Mouse (Mus musculus) hindbrain, embryonic 12.5 days (tissue): Measurements from ENCODE around the gene Agk. TPM values are rescaled to one million over a fixed set of nuclear protein-coding genes. Genes with fewer than 3 reads are reported as not detected.

Experiments
- ATAC-seq: fragments of 200-750 bp; cut with Nextera tagmentation; 2 replicates; pipeline ENCODE4 v1.8.0; 2017; ENCODE audit warnings: moderate TSS enrichment; ENCODE audit not compliant: low FRiP score
- H3K27ac ChIP-seq: fragments of 300-500 bp; sonication (generic); 2 replicates; pipeline ENCODE4 v1.5.1; 2016; ENCODE audit warnings: mild to moderate bottlenecking
- H3K27me3 ChIP-seq: fragments of 300-500 bp; sonication (generic); 2 replicates; pipeline ENCODE4 v1.6.1; 2016; ENCODE audit warnings: mild to moderate bottlenecking
- H3K36me3 ChIP-seq: fragments of 300-500 bp; sonication (generic); 2 replicates; pipeline ENCODE4 v1.6.1; 2016; ENCODE audit warnings: mild to moderate bottlenecking
- H3K4me1 ChIP-seq: fragments of 300-500 bp; sonication (generic); 2 replicates; pipeline ENCODE4 v1.6.1; 2016
- H3K4me2 ChIP-seq: fragments of 300-500 bp; sonication (generic); replicated peaks from 2 replicates; pipeline ENCODE4 v1.6.1; 2016; ENCODE audit warnings: mild to moderate bottlenecking
- H3K4me3 ChIP-seq: fragments of 300-500 bp; sonication (generic); 2 replicates; pipeline ENCODE4 v1.5.1; 2016; ENCODE audit warnings: mild to moderate bottlenecking
- H3K9ac ChIP-seq: fragments of 300-500 bp; sonication (generic); 2 replicates; pipeline ENCODE4 v1.6.1; 2016; ENCODE audit warnings: mild to moderate bottlenecking, moderate library complexity
- H3K9me3 ChIP-seq: fragments of 300-500 bp; sonication (generic); replicated peaks from 2 replicates; pipeline ENCODE4 v1.6.1; 2016; ENCODE audit warnings: mild to moderate bottlenecking
- WGBS: fragments of 180-500 bp; shearing (Covaris S2); methylation state at CpG from one replicate; pipeline ENCODE4 v1.1.7; 2016; 5-methylcytosine and 5-hydroxymethylcytosine counted together
- polyA plus RNA-seq: library from polyadenylated mRNA; unstranded; fragments of >200 nt; fragmentation: Nextera tagmentation; extraction: Ambion mirVana; gene quantifications from 2 replicates; pipeline ENCODE4 v1.2.1, GENCODE M21; 2016

Gene Agk
- 36.2 and 36.4 TPM in 2 replicates for polyA plus RNA-seq

DNA sequence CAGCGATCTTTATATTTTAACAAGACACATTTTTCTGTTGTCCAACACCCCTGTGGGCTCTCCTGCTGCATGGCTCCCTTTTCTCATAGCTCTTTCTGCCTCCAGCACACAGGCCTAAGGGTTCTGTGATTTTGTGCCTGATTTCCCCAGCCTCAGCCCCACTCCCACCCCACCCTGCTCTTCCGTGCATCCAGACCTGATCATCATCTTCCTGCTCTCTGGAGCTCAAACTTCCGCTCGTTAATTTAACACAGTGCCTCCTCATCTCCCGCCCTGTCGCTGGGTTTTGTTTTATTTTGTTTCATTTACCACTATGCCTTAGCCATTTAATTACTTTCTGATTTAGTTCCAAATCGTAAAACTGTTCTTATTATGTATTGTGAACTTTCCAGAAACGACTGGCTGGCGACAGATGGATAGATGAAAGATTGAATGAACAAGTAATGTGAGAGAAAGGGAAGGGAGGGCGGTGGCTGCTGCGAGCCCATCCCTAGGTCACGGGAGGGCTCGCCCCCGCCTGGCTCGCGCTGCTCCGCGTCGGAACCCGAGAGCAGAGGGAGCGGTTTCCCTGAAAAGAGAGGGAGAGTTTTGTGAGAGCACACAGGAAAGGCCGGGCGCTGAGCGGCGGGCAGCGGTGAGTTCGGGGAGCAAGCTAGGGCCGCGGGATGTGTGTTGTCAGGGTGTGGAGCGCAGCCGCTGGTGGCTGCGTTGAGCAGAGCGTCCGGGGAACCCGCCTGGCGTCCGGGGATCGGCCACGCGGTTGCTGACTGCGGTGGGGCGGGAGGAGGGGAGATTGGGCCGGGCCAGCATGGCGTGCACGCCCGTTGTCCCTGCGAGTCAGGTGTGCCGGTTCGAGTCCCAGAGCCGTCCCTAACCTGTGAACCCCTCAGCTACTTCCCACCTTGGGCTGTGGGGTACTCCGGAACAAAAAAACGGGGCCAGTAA is at the start of gene Agk:
TSS of gene Agk (plus strand) at position 276 of the 945 bp plus-strand sequence.
- Histone ChIP-seq H3K27me3 (no peaks in the 10 kb centered on the region), H3K4me3 (peak within 1 kb of the TSS; percentile 69), H3K4me2 (peak within 1 kb of the TSS; percentile 59), H3K27ac (peak within 1 kb of the TSS; percentile 84), H3K9me3 (no peaks in the 10 kb centered on the region), H3K9ac (peak within 1 kb of the TSS; percentile 84), H3K4me1 (0 out of 2 replicates have a peak, but pooled peaks cover 4% of the 10 kb centered on the region), H3K36me3 (peaks cover 6% of the 10 kb centered on the region)
- peak; percentile 93 for ATAC-seq
- WGBS: 2% methylated on average over 52 of the region's 52 CpGs

DNA sequence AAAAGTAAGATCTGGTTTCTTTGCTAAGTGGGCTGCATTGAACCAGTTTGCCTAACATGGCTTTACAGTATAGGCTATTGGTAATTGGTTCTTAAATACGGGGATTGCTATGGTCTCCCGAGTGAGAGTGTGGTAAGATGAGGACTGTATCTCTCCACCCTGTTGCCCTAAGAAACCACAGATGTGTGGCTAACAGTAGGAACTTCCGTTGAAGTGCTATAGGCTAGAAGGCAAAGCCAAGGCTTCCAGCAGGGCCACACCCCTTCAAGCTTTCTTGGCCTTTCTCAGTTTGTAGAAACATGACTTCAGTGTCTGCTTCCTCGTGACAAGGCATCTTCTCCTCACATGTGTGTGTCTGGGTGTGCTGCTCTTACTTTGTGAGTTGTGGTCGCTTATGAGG is 24.3 kb upstream of the Agk start:
- Histone ChIP-seq H3K4me2 (no peak overlapping the region), H3K4me3 (no peak overlapping the region), H3K27ac (no peak overlapping the region), H3K27me3 (no peaks in the 10 kb centered on the region), H3K9ac (no peak overlapping the region), H3K36me3 (no peaks in the 10 kb centered on the region), H3K4me1 (no peaks in the 10 kb centered on the region), H3K9me3 (no peaks in the 10 kb centered on the region)
- ATAC-seq: no peak
- WGBS: 84% methylated on average over 5 of the region's 5 CpGs

DNA sequence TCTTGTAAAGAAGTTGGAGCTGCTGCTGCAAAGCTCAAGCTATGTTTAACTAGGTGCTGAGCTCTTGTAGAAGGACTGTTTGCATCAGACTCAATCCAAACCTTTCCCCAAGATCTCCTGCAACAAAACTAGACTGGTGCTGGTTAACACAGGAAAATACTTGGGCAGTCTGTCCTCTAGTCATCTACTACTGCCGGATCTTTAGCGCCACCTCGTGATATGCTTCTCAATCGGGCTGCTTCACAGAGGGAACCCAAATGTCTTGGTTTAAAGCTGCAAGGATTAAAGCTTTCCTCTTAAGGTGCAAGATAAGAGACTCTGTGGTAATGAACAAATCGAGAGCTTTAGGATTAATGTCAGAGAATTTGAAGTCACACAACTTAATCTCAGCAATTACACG is 21.6 kb upstream of the Agk start:
- H3K27ac ChIP-seq: no peak overlapping the region
- 17% methylated on average over 6 of the region's 6 CpGs for WGBS
- H3K4me3 ChIP-seq: no peak overlapping the region
- no peak overlapping the region for H3K4me2 ChIP-seq
- H3K9ac ChIP-seq: no peak overlapping the region
- no peak for ATAC-seq
- H3K27me3 ChIP-seq: 0 out of 2 replicates have a peak, but pooled peaks cover 2% of the 10 kb centered on the region
- H3K36me3 ChIP-seq: no peaks in the 10 kb centered on the region
- H3K9me3 ChIP-seq: no peaks in the 10 kb centered on the region
- no peaks in the 10 kb centered on the region for H3K4me1 ChIP-seq

DNA sequence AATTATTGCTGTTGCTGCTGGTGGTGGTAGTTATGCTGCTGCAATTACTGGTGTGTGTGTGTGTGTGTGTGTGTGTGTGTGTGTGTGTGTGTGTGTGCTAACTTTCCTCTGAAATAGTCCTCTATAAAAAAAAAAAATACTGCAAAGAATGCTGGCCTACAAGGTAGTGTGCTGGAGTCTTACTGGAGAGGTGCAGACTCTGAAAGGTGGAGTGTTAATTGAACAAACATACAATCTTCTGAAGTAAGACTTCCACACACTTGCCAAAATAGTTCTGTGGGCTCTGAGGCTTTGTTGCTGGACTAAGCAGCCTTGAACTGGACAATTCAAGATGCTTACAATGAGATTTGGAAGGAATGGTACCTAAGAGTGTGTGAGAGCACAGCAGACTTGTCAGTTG is 20.0 kb upstream of the Agk start:
- no peaks in the 10 kb centered on the region for H3K4me1 ChIP-seq
- no peaks in the 10 kb centered on the region for H3K9me3 ChIP-seq
- ATAC-seq: no peak
- H3K27me3 ChIP-seq: 0 out of 2 replicates have a peak, but pooled peaks cover 2% of the 10 kb centered on the region
- H3K27ac ChIP-seq: no peak overlapping the region
- no peaks in the 10 kb centered on the region for H3K36me3 ChIP-seq
- H3K4me2 ChIP-seq: no peak overlapping the region
- H3K9ac ChIP-seq: no peak overlapping the region
- H3K4me3 ChIP-seq: no peak overlapping the region

DNA sequence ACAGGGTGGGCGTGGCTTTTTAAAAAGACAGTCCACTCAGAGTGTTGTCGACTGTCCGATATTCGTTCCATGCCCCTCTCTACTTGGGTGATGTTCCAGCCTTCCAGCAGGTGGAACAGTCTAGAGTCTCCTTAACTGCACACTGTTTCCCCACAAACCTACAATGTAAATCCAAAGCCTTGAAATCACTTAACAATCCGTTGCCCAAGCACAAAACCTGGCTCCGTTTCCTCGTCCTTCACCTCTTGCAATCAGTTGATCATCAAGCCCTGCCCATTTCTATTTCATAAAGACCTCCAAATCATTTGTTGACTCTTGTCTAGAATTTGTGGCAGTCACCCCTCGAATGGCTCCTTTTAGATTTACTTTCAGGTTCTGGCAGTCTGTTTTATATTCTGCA is 1.4 kb downstream of the Agk start:
- H3K4me3 ChIP-seq: no peak overlapping the region
- H3K4me2 ChIP-seq: peak overlapping the region; percentile 59; the same call in 1 of the 2 replicates
- H3K27me3 ChIP-seq: no peaks in the 10 kb centered on the region
- no peak overlapping the region for H3K9ac ChIP-seq
- WGBS: 91% methylated on average over 8 of the region's 8 CpGs
- no peak for ATAC-seq
- H3K27ac ChIP-seq: no peak overlapping the region
- peaks cover 6% of the 10 kb centered on the region for H3K36me3 ChIP-seq
- no peaks in the 10 kb centered on the region for H3K9me3 ChIP-seq
- 0 out of 2 replicates have a peak, but pooled peaks cover 4% of the 10 kb centered on the region for H3K4me1 ChIP-seq

DNA sequence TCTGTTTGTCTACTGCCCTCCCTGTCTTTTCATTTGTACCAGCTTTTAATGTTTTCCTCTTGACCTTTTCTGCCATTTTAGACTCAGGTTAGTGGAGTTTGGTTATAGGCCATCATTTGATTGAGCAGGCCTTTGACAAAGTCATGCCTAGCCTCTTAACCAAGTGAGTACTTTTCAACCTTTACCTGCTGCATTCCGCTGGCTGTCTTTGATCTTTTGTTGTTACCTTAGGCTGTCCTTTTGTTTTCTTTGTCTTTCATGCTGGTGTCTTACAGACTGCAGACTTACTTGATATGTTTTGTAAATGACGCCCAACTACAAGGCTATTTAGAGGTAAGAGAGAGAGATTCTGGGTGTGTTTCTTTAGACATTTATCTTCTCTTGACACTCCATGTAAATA is 8.5 kb downstream of the Agk start:
- H3K4me1 ChIP-seq: no peaks in the 10 kb centered on the region; the same call in 1 of the 2 replicates
- no peak overlapping the region for H3K4me3 ChIP-seq
- no peaks in the 10 kb centered on the region for H3K27me3 ChIP-seq
- H3K9me3 ChIP-seq: no peaks in the 10 kb centered on the region
- H3K36me3 ChIP-seq: peaks cover 29% of the 10 kb centered on the region
- WGBS: 77% methylated on average over 2 of the region's 2 CpGs
- no peak overlapping the region for H3K9ac ChIP-seq
- ATAC-seq: no peak
- no peak overlapping the region for H3K4me2 ChIP-seq
- no peak overlapping the region for H3K27ac ChIP-seq

DNA sequence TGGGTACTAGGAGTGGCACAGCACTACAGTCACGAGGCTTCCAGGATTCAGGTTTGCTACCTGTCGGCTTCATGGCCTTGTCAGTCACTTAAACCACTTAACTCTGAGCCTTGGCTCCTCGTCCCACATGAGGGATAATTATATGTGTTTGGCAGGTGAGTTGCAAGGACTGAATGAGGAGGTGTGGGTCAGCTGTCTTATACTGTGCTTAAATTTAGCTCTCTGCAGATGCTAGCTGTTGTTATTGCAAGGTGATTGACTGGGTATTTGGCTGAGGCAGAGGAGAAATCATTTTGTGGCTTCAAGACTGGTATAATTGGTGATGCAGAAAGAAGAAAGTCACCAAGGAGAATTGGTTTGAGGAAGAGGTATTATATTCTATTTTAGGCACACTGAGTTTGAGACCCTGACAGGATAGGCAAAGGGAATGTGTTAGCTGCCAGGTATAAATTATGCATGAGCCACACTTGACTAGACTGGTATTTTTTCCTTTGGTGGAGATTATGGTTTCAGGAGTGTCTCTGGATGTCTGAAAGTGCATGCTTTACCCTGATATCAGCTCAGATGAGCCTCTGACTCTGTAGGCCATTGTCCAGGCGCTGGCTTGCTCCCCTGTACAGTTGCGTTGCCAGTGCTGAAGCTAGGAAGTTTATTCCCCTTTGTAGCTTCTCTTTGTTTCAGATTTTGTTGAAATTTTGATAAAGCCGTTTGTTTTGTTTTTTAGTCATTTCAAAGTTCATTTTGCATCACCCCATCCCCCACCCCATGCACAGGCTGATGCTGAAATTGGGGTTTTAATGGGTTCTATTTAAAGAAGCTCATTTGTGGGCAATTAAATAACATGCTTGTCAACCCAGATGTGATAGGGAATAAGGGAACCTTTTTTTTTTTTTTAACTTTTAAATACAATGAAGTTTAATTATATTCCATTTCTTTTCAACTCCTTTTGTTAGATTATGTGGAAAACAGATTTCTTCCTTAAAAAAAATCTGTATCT is 12.1 kb downstream of the Agk start:
- no peak for ATAC-seq
- 85% methylated on average over 6 of the region's 6 CpGs for WGBS
- no peak overlapping the region for H3K9ac ChIP-seq
- H3K4me3 ChIP-seq: no peak overlapping the region
- no peaks in the 10 kb centered on the region for H3K9me3 ChIP-seq
- no peak overlapping the region for H3K27ac ChIP-seq
- no peaks in the 10 kb centered on the region; the same call in 1 of the 2 replicates for H3K4me1 ChIP-seq
- no peak overlapping the region for H3K4me2 ChIP-seq
- peaks cover 27% of the 10 kb centered on the region for H3K36me3 ChIP-seq
- no peaks in the 10 kb centered on the region for H3K27me3 ChIP-seq

DNA sequence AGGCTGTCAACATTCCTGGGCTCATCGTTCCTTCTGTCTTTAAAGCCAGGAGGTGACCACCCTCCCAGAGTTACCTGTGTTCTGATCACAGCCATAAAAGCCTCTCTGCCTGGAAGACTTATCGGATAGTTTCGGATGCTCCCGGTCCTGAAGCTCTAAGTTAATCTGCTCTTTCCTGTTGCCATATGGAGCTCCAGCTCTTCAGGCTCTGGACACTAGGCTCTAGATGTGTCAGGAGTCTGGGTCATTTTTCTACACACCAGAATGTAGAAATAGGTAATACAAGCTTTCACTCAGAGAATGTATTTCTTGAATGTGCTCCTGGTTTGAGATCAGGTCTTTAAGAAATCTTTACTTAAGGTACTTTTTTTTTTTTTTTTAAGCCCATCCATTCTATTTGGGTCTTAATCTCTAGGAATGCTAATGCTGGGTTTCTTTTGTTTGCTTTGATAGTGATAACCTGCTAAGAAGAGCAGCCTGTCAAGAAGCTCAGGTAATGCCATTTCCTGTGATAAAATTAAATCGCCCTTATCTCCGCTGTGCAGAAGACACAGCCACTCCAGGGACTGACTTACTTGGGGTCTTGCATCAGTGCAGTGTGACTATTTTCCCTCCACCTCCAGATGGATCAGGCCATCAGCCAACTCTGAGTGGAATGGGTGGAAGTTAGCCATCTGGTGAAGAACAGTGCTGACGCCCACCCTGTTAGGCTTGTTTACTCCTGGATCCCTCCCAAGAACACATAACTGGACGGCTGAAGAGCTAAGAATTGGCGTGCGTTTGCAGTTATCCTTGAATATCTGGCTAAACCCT is 22.2 kb downstream of the Agk start:
- Histone ChIP-seq H3K36me3 (peaks cover 9% of the 10 kb centered on the region), H3K9ac (no peak overlapping the region), H3K4me1 (no peaks in the 10 kb centered on the region), H3K27ac (no peak overlapping the region), H3K27me3 (no peaks in the 10 kb centered on the region), H3K4me3 (no peak overlapping the region), H3K4me2 (no peak overlapping the region), H3K9me3 (no peaks in the 10 kb centered on the region)
- WGBS: 90% methylated on average over 10 of the region's 10 CpGs
- ATAC-seq: no peak

DNA sequence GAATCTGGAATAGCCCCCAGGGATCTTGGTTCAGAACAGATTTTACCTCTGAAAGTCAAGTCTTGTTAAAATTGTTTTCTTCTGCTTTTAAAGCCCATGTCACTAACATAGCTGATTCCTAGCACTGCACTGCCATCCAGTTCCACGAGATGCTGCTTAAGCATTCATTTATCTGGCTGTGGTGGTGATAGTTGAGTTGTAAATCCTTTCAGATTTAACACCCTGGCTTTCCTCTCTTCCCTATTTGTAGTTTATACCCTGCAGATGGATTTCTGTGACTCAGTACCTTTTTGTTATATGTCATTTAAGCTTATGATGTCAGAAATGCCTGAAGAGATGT is 22.8 kb downstream of the Agk start:
- Histone ChIP-seq H3K36me3 (peaks cover 14% of the 10 kb centered on the region), H3K4me1 (no peaks in the 10 kb centered on the region), H3K4me2 (no peak overlapping the region), H3K27me3 (no peaks in the 10 kb centered on the region), H3K9me3 (no peaks in the 10 kb centered on the region), H3K9ac (no peak overlapping the region), H3K27ac (no peak overlapping the region), H3K4me3 (no peak overlapping the region)
- 88% methylated on average over 1 of the region's 1 CpGs for WGBS
- no peak for ATAC-seq

DNA sequence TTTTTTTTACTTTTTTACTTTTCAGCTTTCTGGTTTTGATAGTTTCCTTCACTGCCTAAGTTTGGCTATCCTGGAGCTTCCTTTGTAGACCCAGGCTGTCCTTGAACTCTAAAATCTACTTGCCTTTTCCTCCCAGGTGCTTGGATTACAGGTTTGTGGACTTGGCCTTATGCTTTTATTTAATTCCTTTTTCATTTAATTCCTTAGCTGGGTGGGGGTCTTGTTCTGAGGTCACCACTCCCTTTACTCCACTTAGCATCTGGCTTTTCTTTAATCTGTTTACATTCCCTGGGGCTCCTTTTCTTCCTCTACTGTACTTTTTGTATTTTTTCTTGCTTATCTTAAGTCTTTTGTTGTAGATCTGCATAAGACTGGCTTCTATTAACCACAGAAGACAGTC is 25.1 kb downstream of the Agk start:
- H3K36me3 ChIP-seq: peaks cover 26% of the 10 kb centered on the region
- H3K4me3 ChIP-seq: no peak overlapping the region
- H3K4me1 ChIP-seq: no peaks in the 10 kb centered on the region
- H3K4me2 ChIP-seq: no peak overlapping the region
- no peak for ATAC-seq
- no peaks in the 10 kb centered on the region for H3K27me3 ChIP-seq
- no peaks in the 10 kb centered on the region for H3K9me3 ChIP-seq
- H3K9ac ChIP-seq: no peak overlapping the region
- no peak overlapping the region for H3K27ac ChIP-seq

DNA sequence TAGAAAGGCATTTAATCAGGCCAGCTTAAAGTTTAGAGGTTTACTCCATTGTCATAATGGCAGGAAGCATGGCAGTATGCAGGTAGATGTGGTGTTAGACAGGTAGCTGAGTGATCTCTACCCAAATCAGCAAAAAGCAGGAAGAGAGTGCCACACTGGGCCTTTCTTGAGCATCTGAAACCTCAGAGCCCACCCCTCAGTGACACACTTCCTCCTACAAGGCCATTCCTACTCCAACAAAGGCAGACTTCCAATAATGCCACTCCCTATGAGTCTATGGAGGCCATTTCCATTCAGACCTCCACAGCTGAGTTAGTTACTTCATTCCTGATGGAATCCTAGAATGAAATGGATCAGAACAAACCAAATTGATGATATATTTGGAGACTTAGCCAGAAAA is 25.9 kb downstream of the Agk start:
- no peaks in the 10 kb centered on the region for H3K4me1 ChIP-seq
- H3K36me3 ChIP-seq: peaks cover 26% of the 10 kb centered on the region
- H3K4me3 ChIP-seq: no peak overlapping the region
- no peak overlapping the region for H3K4me2 ChIP-seq
- no peak for ATAC-seq
- H3K27me3 ChIP-seq: no peaks in the 10 kb centered on the region
- no peak overlapping the region for H3K9ac ChIP-seq
- H3K9me3 ChIP-seq: no peaks in the 10 kb centered on the region
- H3K27ac ChIP-seq: no peak overlapping the region

DNA sequence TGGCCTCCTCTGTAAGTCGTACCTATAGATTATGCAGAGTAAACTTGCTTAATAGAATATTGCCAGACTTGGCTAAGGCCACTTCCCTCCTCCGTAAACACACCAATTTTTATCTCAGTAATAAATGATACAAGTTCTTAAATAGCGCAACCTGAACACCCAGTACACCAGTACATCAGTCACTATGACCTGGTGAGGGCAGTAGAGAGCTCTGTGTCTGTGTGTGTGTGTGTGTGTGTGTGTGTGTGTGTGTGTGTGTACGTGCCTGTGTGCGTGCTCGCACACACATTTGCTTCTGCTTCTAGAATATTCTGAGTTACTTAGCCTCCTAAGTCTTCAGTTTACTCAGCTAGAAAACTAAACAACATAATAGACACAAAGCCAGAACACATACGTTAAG is 28.4 kb downstream of the Agk start:
- Histone ChIP-seq H3K36me3 (peaks cover 21% of the 10 kb centered on the region), H3K27me3 (no peaks in the 10 kb centered on the region), H3K27ac (no peak overlapping the region), H3K4me2 (no peak overlapping the region), H3K9me3 (no peaks in the 10 kb centered on the region), H3K4me3 (no peak overlapping the region), H3K4me1 (no peaks in the 10 kb centered on the region), H3K9ac (no peak overlapping the region)
- no peak for ATAC-seq
- 93% methylated on average over 7 of the region's 7 CpGs for WGBS
